Mouse (Mus musculus) stomach, embryonic 14.5 days (tissue): ENCODE data around the gene Hcfc2. TPM values are rescaled to one million over a fixed set of nuclear protein-coding genes. Genes with fewer than 3 reads are reported as not detected.

Experiments used
- ATAC-seq: fragments of 200-750 bp; cut with Nextera tagmentation; 2 replicates; pipeline ENCODE4 v1.8.0; 2017; ENCODE audit warnings: low read depth, moderate TSS enrichment; ENCODE audit not compliant: insufficient number of reproducible peaks, insufficient read depth, low FRiP score
- H3K27ac ChIP-seq: fragments of 300-500 bp; sonication (generic); 2 replicates; pipeline ENCODE4 v1.5.1; 2014; ENCODE audit warnings: mild to moderate bottlenecking, low read length, moderate library complexity, mixed read lengths
- H3K27me3 ChIP-seq: fragments of 300-500 bp; sonication (generic); 2 replicates; pipeline ENCODE4 v1.6.1; 2014; ENCODE audit warnings: low read length, control low read depth, mixed read lengths; ENCODE audit not compliant: control insufficient read depth, insufficient read depth
- H3K36me3 ChIP-seq: fragments of 300-500 bp; sonication (generic); 2 replicates; pipeline ENCODE4 v1.6.1; 2014; ENCODE audit warnings: mild to moderate bottlenecking, control low read depth, low read length, moderate library complexity, mixed read lengths; ENCODE audit not compliant: control insufficient read depth, insufficient read depth
- H3K4me1 ChIP-seq: fragments of 300-500 bp; sonication (generic); 2 replicates; pipeline ENCODE4 v1.6.1; 2014; ENCODE audit warnings: low read length, control low read depth, mixed read lengths; ENCODE audit not compliant: control insufficient read depth, insufficient read depth
- H3K4me2 ChIP-seq: fragments of 300-500 bp; sonication (generic); replicated peaks from 2 replicates; pipeline ENCODE4 v1.6.1; 2014; ENCODE audit warnings: low read depth, low read length, control low read depth
- H3K4me3 ChIP-seq: fragments of 300-500 bp; sonication (generic); 2 replicates; pipeline ENCODE4 v1.5.1; 2014; ENCODE audit warnings: low read depth, low read length, control low read depth
- H3K9ac ChIP-seq: fragments of 300-500 bp; sonication (generic); replicated peaks from 2 replicates; pipeline ENCODE4 v1.6.1; 2014; ENCODE audit warnings: low read depth, mild to moderate bottlenecking, control low read depth, low read length, moderate library complexity, mixed read lengths
- H3K9me3 ChIP-seq: fragments of 300-500 bp; sonication (generic); 2 replicates; pipeline ENCODE4 v1.6.1; 2016; ENCODE audit warnings: low read depth, low read length, control low read depth; ENCODE audit not compliant: control insufficient read depth
- WGBS: fragments of 180-500 bp; shearing (Covaris S2); extraction: QIAGEN DNeasy Blood & Tissue Kit; methylation state at CpG from one replicate; pipeline ENCODE4 v1.1.7; 2014; 5-methylcytosine and 5-hydroxymethylcytosine counted together
- polyA plus RNA-seq: library from polyadenylated mRNA; unstranded; fragments of >200 nt; fragmentation: Nextera tagmentation; extraction: Ambion mirVana; gene quantifications from 2 replicates; pipeline ENCODE4 v1.2.1, GENCODE M21; 2014

Gene Hcfc2
- polyA plus RNA-seq, 1 experiment from 2014 or later, result 37.1 TPM

DNA sequence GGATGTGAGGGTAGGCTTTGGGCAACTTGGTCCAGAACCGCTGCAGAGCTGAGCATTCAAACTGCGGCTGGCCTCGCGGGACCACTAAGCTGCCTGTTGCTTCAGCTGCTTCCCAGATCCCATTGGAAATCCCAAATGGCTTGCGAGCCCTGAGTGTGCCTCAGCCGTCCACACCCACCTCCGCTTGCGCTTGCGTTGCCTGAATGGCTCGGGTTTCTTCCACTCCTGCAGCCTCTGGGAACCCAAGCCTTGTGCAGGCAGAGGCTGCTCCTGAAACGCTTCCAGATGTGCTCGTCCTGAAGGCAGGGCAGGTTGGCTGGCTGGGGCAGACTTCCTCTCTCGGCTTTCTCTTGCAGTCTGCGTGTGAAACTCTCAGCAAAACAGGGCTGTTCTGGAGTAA lies 5.5 kb upstream of the Hcfc2 start, which contains the start of gene Glt8d2:
Glt8d2 (minus strand) TSS at position 157 of the 400 bp plus-strand sequence.
- Histone ChIP-seq H3K9ac (no peak within 1 kb of the TSS), H3K4me1 (no peaks in the 10 kb centered on the region), H3K9me3 (no peaks in the 10 kb centered on the region), H3K27me3 (no peaks in the 10 kb centered on the region), H3K27ac (peak within 1 kb of the TSS; percentile 76), H3K4me3 (peak within 1 kb of the TSS; percentile 21), H3K4me2 (peak within 1 kb of the TSS; percentile 48), H3K36me3 (no peaks in the 10 kb centered on the region)
- 2% methylated on average over 14 of the region's 14 CpGs for whole genome bisulfite sequencing
- peak; percentile 83; the same call in 1 of the 2 replicates for ATAC-seq

DNA sequence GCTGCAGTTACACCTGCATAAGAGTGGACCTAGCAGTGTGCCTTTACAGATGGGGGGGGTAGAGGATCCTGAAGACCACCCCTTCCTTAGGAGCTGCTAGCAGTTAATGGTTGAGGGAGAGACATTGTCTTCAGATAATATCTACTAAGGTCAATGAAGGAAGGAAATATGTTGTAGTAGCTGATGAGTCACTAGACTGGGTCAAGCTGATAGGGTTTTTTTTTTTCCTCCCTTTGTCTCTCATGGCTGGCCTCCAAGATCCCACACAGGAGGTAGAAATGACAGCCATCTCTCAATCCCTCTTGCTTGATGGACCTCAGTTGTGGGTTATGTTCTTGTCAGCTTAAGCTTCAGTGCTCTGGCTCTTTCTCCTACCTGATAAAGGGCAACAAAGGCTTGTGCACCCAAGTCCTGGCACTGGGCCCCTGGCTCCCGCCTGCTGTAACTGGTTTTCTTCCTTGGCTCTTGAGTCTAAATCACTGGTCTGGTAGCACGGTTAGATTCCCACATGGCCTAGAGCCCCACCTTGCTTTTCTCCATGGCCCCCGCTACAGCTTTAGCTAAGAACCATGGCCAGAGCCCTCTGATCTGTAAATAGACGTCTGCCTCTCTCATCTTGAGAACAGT lies 606 bp downstream of the Hcfc2 start:
- Histone ChIP-seq H3K36me3 (0 out of 2 replicates have a peak, but pooled peaks cover 5% of the 10 kb centered on the region), H3K4me1 (peaks cover 6% of the 10 kb centered on the region; the same call in 1 of the 2 replicates), H3K9me3 (no peaks in the 10 kb centered on the region), H3K4me2 (no peak overlapping the region), H3K4me3 (no peak overlapping the region), H3K27me3 (no peaks in the 10 kb centered on the region), H3K27ac (no peak overlapping the region), H3K9ac (no peak overlapping the region)
- WGBS, result 75% methylated on average over 4 of the region's 4 CpGs
- ATAC-seq, result no peak

DNA sequence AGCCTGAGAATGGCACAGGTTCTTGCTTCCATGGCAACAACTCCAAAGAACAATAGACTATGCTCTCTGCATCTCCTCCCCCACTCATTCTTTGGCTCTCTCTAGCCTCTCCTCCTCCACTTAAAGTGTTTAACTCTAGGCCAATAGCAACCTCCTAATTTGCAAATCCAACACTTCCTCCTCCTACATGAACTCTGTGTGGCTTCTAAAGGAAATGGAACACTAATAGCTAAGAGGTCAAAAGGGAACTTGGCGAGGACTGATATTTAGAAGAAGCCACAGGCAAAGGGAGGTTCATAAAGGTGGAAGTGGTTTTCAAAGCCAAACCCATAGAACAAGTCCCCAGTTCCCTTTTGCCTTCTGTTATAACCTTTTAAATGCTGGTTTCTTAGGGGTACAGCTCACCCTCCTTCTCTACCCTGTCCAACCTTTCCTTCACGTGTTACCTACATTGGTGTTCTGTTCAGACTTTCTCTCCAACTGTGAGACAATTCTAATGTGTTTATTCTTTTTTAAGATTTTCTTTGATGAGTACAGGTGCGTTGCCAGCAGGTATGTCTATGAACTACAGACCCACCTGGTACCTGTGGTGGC lies 1.4 kb downstream of the Hcfc2 start:
- H3K9me3 ChIP-seq, result no peaks in the 10 kb centered on the region
- no peaks in the 10 kb centered on the region for H3K27me3 ChIP-seq
- H3K9ac ChIP-seq, result no peak overlapping the region
- H3K4me2 ChIP-seq, result no peak overlapping the region
- no peak overlapping the region for H3K4me3 ChIP-seq
- 70% methylated on average over 3 of the region's 3 CpGs for WGBS
- 0 out of 2 replicates have a peak, but pooled peaks cover 5% of the 10 kb centered on the region for H3K36me3 ChIP-seq
- H3K27ac ChIP-seq, result no peak overlapping the region
- H3K4me1 ChIP-seq, result peaks cover 6% of the 10 kb centered on the region; the same call in 1 of the 2 replicates
- ATAC-seq, result no peak

DNA sequence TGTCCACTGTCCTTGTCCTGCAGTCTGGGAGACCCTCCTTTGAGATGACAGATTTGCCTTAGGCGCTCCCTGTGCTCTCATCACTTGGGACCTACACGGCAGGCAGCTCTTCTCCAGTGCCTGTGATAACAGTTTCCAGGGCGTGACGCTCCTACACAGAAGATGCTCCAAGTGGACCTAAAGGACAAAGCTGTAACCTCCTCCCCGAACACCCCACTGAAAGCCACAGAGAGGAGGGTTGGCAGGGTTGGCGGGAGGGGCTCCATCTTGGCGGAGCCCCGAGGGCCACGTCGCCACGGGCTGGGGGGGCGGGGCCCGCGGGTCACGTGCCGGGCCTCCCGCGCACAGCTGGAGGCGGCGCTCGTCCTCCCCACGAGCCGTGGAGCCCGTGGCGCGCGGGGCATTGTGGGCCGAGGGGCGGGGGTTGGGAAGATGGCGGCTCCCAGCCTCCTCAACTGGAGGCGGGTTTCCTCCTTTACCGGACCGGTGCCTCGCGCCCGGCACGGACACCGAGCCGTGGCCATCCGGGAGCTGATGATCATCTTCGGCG lies 2.8 kb downstream of the Hcfc2 start:
- peak overlapping the region; percentile 85 for H3K4me3 ChIP-seq
- no peaks in the 10 kb centered on the region for H3K27me3 ChIP-seq
- H3K27ac ChIP-seq, result peak overlapping the region; percentile 73
- no peaks in the 10 kb centered on the region for H3K9me3 ChIP-seq
- WGBS, result 1% methylated on average over 39 of the region's 42 CpGs
- ATAC-seq, result peak; percentile 94
- peak overlapping the region; percentile 54 for H3K4me2 ChIP-seq
- peaks cover 11% of the 10 kb centered on the region for H3K36me3 ChIP-seq
- H3K9ac ChIP-seq, result peak overlapping the region; percentile 79
- peaks cover 6% of the 10 kb centered on the region; the same call in 1 of the 2 replicates for H3K4me1 ChIP-seq

DNA sequence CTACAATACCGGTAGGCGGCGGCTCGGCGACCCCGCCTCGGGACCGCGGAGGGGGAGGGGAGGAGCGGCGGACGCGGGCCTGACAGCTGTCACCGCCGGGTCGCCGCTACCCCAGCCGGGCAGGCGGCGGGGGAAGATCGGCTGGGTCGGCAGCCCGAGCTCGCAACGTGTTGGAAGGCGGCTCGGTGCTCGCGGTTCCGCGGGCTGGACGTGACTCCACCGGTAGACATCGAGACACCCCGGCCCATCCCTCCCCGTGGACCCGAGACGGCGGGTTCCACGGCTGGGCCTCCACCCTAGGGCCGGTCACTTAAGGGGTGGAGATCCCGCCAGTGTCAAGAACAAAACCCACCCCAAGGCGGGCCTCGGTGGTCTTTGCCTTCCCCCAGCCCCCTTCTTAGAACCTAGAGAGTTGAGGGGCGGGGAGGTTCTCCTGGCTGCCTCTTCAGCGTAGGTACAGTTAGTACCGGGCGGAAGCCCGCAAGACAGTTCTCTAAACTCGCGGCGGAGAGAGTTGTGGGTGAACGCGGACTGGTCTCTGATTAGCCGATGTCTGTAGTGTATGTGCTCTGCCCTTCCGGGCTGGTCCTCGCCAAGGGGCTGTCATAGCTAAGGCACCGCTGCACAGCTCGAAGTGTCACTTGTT lies 3.5 kb downstream of the Hcfc2 start:
- Histone ChIP-seq H3K36me3 (peaks cover 14% of the 10 kb centered on the region), H3K27me3 (no peaks in the 10 kb centered on the region), H3K9ac (peak overlapping the region; percentile 79), H3K4me1 (peaks cover 6% of the 10 kb centered on the region; the same call in 1 of the 2 replicates), H3K4me2 (peak overlapping the region; percentile 50), H3K9me3 (no peaks in the 10 kb centered on the region), H3K4me3 (peak overlapping the region; percentile 85), H3K27ac (peak overlapping the region; percentile 59; the same call in 1 of the 2 replicates)
- under 1% methylated on average over 58 of the region's 59 CpGs for WGBS
- peak; percentile 64; the same call in 1 of the 2 replicates for ATAC-seq

DNA sequence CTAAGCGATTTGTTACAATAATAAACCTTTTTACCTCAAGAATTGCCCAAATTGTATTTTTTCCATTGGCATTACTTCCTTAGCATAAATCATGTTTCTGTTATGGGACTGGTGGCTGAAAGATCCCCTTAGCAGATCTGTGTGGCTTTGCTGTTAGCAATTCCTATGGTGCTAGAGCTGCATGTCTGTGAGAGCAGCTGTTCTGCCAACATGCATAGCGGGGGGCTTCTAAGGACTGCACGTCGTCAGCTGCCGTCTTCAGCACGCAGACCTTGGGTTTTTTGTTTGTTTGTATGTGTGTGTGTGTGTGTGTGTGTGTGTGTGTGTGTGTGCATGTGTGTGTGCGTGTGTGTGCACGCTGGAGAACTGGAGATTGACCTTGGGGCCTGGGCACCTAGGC lies 45.4 kb downstream of the Hcfc2 start:
- Histone ChIP-seq H3K4me3 (no peak overlapping the region), H3K36me3 (peaks cover 26% of the 10 kb centered on the region), H3K4me2 (no peak overlapping the region), H3K9me3 (no peaks in the 10 kb centered on the region), H3K27me3 (no peaks in the 10 kb centered on the region), H3K4me1 (no peaks in the 10 kb centered on the region), H3K9ac (no peak overlapping the region), H3K27ac (no peak overlapping the region)
- WGBS, result 85% methylated on average over 8 of the region's 8 CpGs
- no peak for ATAC-seq

DNA sequence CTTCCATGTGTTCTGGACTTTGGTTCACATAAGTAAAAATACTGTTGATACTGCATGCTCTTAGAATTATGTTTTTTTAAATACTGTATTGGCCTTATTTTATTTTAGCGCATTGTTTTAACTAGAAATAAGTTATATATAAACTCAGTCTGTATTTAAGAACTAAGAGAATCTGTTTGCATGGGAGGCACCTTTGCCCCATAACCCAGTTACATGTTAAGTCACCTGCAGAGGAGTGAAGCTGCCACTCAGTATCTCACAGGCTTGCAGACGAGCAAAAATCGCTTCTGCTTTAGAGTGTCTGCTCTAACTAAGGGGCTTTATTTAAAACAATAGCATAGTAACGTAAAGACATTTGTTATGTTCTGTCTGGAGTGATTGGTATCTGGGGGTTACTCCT lies 45.9 kb downstream of the Hcfc2 start:
- no peaks in the 10 kb centered on the region for H3K27me3 ChIP-seq
- no peak for ATAC-seq
- no peaks in the 10 kb centered on the region for H3K9me3 ChIP-seq
- no peaks in the 10 kb centered on the region for H3K4me1 ChIP-seq
- no peak overlapping the region for H3K27ac ChIP-seq
- peaks cover 31% of the 10 kb centered on the region for H3K36me3 ChIP-seq
- H3K4me3 ChIP-seq, result no peak overlapping the region
- WGBS, result 84% methylated on average over 4 of the region's 4 CpGs
- H3K9ac ChIP-seq, result no peak overlapping the region
- no peak overlapping the region for H3K4me2 ChIP-seq

DNA sequence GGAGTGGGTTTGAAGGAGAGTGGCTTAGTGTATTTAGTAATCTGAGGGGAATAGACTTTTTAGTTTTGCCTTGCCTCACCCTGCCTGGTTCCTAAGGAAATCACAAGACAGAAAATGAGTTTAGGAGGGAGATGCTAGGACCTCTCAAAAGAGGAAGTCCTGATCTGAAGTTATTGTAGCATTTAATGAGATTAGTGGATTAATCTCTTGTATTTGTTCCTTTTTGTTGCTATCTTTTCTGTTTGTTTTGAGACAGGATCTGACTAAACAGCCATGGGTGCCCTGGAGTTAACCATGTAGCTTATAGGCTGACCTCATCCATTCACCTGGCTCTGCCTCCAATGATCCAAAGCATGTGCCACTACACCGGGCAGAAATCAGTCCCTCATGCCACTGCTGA lies 46.6 kb downstream of the Hcfc2 start:
- Histone ChIP-seq H3K36me3 (peaks cover 38% of the 10 kb centered on the region), H3K4me2 (no peak overlapping the region), H3K4me3 (no peak overlapping the region), H3K4me1 (no peaks in the 10 kb centered on the region), H3K9ac (no peak overlapping the region), H3K27me3 (no peaks in the 10 kb centered on the region), H3K9me3 (no peaks in the 10 kb centered on the region), H3K27ac (no peak overlapping the region)
- 89% methylated on average over 1 of the region's 1 CpGs for WGBS
- no peak for ATAC-seq
